Mouse (Mus musculus): ENCODE measurements around the gene Alpk3.

Alpk3 gene

DNA sequence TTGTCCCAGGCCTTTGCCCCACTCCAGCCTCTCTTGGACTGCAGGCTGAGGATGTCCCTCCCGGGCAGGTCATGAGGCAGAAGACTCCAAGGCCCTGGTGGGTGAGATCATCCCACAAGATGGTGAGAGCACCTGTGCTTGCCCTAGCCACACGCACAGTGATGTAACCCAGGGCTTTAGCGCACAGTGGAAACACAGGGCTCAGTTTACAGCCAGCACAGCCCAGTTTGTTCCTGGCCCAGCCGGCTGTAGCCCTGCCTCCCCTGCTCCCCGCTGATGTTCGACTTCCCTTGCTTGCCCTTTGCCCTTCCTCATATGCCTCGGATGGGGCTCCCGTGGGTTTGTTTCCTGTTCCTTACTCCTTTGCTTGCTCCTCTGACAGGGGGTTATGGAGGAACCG lies 17.1 kb downstream of the Alpk3 start:
- DNase-seq (ENCODE audit: low spot score in 2 of 2): no peak

DNA sequence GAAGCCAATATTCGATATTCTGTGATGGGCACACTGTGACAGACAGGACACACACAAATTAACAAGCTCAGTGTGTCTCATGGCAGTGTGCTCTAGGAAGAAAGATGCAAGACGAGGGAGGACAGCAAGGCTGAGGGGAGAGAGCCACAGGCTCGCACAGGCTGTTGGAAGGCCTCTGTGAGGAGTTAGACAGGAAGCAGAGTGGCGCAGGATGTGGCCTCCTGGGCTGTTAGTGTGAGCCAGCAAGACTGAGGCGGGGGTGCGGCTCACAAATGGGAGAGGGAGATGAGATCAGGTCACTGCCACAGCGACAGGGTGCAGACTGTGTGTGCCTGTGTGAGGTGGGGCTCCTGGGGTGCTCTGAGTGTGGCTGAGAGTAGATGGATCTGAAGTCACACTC lies 17.9 kb downstream of the Alpk3 start:
- DNase-seq (ENCODE audit: low spot score in 2 of 2): no peak

DNA sequence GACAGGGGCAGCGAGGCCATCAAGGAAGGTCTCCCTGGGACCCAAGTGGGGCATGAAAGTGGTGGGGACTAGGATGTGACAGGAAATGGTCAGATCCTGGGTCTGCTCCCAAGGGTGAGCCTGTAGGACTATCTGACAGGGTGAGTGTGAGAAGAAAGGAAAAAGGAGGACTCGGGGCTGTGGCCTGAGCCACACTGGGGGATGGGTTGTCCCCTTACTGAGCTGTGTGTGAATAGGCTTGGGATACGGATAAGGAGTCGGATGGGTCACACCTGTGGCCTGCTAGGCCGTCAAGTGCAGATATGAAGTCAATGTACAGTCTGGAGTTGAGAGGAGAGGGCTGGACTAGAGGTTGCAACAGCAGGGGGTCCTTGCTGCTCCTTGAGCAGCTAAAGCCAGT lies 18.3 kb downstream of the Alpk3 start:
- DNase-seq (ENCODE audit: low spot score in 2 of 2): no peak

DNA sequence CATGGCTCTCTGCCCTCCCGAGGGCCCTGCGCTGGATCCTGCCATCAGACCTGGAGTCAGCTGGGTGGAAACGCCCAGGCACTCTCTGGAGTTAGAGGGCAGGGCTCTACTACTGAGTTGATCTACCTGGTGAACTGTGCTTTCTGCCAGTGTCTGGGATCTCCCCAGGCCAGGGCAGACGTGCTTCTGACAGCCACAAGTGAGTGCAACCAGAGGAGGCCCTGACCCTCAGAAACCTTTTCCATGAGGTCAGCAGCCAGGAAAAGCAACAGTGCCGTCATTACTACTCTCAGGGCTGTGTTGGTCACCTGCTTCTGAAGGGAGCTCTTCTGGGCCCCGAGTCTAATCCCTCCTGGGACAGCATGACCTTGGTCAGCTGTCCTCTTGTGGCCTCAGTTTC lies 19.6 kb downstream of the Alpk3 start:
- no peak for DNase-seq (ENCODE audit: low spot score in 2 of 2)

DNA sequence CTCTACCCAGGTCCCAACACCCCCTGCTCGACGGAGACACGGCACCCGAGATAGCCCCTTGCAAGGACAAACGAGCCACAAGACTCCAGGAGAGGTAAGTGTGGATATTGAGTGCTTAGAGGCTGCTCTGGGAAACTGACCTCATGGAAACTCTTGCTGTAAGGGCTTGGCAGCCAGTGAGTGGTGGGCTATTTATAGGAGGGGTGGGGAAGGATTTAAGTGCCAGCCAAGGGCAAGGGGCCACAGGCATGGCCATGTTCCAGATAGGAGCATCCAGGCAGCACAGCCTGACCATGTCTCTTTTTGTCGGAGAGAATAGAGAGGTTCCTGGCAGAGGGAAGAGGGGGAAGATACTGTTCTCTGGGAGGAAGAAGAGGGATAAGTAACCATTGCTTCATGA lies 21.3 kb downstream of the Alpk3 start:
- DNase-seq (ENCODE audit: low spot score in 2 of 2): no peak

DNA sequence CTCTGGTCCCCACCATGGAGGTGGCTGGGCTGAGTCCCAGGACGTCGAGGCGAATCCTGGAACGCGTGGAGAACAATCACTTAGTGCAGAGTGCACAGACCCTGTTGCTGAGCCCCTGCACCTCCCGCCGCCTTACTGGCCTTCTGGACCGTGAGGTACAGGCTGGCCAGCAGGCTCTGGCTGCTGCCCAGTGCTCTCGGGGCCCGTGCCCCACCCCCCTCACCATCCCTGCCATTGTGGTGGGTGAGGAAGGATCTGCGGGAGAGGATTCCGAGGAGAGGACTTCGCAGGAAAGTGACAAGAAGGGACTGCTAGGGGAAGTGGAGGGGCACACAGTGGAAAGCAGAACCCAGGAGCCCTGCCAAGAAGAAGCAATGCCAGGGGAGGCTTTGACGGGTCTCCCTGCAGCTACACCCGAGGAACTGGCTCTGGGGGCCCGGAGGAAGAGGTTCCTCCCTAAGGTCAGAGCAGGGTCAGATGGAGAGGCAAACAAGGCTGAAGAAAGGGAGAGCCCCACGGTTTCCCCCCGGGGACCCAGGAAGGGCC lies 36.1 kb downstream of the Alpk3 start:
- peak in 1 of 2 experiments; percentile 32 for DNase-seq (ENCODE audit: low spot score in 2 of 2)

DNA sequence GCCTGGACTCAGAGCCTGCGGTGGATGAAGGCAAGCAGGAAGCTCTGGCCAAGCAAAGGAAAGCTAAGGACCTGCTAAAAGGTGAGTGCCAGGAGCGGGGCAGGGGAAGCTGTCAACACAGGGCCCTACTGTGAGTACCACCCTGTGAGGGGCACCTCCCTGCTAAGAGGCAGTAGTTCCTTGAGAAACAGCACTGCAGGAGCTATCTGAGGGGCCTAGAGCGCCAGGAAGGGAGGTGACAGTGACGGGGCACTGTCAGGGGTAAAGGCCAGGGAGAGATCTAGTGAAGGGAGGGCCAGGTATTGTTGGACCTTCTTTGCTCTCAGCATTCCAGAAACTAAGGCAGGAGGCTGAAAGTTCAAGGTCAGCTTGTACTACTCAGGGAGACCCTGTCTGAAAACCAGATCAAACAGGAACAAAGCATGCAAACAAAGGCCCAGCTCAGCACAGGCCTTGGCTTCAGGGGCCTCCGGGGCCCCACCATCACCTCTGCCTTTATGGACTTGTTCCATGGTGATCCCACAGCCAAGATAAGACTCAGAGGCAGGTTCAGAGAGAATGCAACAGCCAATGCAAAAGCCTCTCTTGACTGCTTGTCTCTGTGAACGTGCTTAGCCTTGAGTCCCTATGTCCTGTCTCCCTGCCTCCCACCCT lies 36.8 kb downstream of the Alpk3 start:
- DNase-seq (ENCODE audit: low spot score in 2 of 2): no peak

DNA sequence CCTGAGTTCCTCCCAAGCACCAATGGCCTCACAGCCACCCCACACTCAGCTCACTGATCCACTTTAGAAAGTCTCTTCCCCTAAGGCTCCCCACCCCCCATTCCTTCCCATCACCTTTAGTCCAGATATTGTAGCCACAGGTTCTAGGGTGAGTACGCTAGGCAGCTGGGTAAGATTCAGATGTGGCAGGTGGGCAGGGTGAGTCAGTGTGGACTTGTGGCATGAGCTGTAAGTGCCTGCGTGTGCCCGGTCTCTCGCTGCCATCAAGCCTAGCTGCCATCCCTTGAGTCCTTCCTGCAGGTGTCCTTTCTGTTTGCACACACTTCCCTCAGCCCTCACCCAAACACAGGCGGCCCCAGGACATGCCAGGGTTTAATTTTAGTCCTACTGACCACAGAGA lies 42.9 kb downstream of the Alpk3 start:
- DNase-seq (ENCODE audit: low spot score in 2 of 2): no peak

DNA sequence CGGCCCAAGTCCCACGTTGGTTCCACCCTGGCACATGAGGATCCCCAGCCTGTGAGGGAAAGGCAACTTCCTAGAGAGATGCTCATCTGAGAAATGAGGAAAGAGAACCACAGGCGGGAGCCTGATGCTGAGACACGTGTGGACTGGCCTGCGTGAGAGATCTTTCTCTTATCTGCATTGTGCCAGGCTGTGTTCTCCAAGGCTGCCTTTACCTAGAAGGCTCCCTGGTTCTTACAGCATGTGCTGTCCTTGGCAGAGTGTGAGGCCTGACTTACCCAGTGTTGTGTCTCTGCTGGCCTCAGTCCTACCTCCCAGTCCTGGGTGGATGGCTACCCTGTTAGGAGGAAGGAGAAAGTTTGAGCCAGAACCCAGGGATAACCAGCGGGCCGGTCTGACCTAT lies 45.5 kb downstream of the Alpk3 start:
- no peak for DNase-seq (ENCODE audit: low spot score in 2 of 2)

DNA sequence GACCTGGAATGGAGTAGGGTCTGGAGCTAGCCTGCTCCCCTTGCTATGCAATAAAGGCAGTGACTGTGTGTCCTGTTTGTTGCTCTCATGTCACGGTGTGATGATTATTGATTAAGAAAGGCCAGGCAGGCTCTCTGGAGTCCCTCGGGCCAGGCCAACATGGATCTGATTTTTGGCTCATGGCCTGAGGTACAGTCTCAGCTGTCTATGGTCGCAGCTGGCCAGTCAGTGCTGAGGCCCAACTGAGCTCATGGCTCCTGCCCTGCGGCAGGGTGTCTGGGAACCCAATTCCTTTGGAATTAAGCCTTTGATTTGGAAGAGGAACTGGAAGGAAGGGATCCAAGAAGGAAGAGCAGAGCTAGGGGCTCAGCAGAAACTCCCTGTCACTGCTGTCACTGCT lies 48.1 kb downstream of the Alpk3 start:
- no peak for DNase-seq (ENCODE audit: low spot score in 2 of 2)

DNA sequence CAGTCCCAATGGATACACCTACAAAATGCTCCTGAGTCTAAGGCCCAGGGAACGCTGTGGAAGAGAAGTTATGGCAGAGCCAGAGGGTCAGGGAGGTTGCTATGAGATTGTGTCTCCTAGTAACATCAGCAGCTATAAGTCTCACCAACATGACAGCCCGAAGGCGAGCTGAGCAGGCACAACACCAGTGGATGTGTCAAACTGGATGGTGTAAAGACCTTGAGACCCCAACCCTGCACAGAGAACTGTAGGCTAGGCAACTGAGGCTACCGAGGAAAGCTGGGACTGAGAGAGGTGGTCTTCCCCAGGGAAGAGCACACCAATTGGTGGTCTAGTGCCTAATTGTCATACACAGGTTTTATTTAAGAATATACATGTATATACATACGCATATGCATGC lies 50.8 kb downstream of the Alpk3 start:
- DNase-seq (ENCODE audit: low spot score in 2 of 2): no peak

DNA sequence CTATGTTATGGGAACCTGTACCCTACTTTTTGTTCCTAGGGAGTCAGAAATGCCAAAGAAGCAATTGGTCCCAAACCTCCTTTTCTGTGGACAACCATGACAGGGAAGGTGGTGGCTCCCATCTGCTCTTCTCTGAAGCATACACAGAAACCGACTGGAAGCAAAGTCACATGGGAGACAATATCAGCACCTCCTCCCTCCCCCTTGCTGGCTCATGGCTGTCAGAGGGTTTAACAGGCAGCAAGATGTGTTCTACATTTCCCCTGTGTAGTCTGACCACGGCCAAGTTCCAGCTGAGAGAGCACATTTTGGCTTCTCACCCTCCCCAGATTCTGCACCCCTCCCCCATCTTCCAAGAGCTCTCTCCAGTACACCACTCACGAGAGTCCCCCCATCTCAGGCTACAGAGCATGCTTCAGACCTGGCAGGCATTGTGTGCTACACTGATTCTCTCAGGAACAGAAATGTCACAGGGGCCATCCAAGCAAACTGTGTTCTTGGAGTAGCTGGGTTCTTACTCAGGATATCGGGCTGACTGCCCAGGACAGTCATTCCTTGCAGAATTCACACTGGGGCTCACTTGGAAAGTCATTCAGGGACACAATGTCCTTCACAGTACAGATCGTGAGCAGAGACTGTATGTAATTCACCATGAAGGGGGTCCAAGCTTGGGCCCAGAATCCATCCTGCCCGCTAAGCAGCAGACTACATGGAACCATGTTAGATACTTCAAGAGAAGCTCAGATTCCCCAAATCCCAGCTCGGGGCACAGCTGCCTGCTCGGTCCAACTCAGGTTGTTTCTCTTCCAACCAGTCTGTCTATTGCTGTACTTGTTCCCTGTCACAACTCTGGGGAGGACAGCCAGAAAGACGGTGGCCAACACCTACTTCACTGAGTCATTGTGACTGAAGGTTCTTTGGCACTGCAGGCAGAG lies 52.6 kb downstream of the Alpk3 start:
- DNase-seq (ENCODE audit: low spot score in 2 of 2): peak; percentile 49 to 54

DNA sequence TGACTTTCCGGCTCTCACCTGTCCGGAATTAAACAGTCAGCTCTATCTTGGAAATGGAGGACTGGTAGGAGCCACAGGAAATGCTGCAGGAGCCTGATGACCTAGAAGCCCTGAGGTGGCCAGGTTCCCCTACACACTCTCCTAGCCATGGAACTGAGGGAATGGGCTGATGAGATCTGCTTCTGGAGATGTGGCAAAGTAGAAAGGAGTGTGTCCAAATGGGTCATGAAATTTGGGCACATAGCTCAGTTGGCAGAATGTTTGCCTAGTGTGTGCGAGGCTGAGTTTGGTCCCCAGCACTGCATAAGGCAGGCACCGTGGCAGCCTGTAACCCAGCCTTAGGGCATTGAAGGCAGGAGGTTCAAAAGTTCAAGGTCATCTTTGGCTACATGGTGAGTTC lies 53.4 kb downstream of the Alpk3 start:
- DNase-seq (ENCODE audit: low spot score in 2 of 2): no peak

DNA sequence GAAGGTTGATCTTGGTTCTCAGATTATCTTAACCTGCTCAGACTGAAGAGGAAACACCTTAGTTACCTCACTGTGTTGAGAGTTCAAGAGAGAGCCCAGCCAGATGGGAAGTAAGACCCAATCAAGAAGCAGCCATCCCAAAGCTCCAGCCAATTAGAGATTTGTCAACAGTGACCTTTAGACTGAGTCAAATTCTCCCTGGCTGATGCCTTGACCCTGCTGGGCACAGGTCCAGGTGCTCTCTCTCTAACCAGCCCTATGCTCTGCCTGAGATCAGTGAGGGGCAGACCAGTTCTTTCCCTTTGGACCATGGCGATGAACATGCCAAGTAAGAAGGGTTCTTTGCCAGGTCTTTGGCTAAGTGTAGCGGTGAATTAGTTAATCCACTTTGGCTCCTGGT lies 54.3 kb downstream of the Alpk3 start:
- DNase-seq (ENCODE audit: low spot score in 2 of 2): no peak

DNA sequence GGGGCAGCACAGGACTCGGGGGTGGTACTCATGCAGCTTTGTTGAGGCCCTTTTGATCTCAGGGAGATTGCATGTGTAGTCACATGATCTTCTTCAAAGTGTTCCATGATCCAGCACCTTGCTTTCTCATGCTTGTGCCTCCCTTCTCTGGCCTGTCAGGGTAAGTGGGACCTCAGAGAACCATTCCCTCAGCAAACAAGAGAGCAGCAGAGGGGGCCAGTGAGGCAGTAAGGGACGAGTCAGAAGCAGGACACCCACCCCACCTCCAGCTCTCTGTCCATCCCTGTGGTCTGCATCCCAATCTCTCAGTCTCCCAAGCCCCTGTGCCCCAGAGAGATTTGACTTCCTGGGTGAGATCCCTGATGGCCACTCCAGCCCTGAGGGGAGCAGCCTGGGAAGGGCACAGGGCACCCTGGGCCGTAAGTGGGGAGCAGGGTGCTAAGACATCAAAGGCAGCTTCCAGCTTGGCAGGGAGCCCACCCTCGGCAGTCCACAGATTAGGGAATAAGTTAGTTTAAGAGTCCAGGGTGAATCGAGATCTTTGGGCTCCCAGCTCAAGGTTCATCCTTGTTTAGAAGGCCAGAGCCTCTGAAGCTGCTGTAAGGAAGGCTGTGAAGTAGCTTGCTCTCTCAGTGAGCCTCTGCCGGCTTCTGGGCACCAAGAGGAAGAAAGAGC lies 55.4 kb downstream of the Alpk3 start:
- DNase-seq (ENCODE audit: low spot score in 2 of 2): no peak

DNA sequence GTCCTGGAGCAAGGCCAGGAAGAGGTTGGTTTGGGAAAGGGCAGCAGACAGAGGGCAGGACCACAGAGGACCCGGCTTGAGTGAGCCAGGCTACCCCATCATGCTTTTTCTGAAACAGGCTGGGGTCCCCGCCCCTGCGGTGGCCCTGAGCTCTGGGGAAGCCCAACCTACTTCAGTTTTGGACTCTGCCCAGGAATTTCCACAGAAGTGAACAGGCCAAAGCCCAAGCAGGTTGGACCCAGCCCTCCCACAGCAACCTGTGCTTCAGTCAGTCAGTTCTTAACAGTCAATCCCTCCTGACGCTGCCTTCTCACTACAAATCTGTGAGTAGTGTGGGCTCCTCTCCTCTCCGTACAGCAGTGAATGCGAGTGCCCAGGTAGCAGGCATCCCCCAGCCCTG lies 57.2 kb downstream of the Alpk3 start, which contains the start of gene Slc28a1:
TSS of gene Slc28a1 (plus strand) at position 245 of the 400 bp plus-strand sequence.
- no peak for DNase-seq (ENCODE audit: low spot score in 2 of 2)

DNA sequence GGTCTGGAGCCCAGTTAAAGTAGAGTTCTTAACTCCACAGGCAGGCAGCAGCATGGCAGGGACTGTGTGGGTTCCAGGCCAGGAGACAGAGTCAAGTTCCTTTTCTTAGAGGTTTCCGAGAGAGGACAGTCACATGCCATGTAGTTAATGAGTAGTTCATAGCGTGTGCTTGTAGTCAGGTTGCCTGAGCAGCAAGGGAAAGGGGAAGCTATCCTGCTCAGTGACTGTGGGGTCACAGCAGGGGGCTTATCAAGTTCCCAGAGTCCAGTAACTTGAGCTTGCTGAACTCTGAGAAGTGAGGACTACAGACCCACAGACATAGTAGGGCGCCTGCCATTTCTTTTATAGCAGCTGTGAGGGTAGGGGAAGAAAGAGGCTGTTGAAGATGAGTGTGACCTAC lies 63.7 kb downstream of the Alpk3 start:
- DNase-seq (ENCODE audit: low spot score in 2 of 2): no peak

DNA sequence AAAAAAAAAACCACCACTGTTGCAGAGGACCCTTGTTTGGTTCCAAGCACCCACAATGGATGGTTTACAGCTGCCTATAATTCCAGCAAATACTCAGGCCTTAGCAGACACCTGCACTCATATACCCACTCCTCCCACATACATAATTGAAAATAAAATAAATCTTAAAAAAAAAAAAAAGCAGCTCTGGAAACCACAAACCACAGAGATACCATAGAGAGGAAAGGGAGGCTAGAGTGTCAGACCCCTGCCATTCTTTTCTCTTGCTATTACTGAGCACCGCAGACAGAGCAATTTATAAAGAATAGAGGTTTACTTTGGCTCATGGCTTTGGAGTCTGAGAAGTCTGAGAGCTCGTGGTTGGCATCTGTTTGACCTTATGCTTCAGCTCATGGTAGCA lies 65.4 kb downstream of the Alpk3 start:
- DNase-seq (ENCODE audit: low spot score in 2 of 2): no peak

DNA sequence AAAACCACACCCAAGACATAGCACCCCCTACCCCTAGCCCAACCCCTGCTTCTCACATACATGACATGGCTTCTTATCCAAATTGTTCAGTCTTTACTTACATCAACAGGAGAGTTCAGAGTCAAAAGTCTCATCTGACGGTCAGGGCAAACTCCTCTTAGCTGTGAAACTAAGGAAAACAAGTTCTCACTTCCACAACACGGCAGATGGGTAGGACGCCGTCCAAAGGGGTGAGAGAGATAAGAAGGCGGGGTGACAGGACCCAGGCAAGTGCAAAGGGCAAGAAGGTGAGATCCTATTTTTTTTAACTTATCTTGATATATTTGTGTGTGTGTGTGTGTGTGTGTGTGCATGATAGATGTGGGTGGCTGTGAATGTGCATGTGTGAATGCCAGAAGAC lies 66.2 kb downstream of the Alpk3 start:
- no peak for DNase-seq (ENCODE audit: low spot score in 2 of 2)

DNA sequence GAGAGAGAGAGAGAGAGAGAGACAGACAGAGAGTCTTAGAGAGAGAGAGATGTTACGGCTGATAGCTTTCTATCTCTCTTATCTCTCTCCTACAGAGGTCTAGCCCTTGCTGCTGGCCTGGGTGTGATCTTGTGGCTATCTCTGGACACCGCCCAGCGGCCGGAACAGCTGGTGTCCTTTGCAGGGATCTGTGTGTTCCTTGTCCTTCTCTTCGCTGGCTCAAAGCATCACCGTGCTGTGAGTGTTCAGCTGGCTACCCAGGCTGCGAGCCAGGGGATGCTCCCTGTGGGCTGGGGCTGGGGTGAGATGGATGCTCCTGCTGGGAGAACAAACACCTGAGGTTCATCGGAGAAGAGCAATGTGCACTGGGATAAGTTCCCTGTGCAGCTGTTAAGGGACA lies 67.4 kb downstream of the Alpk3 start:
- no peak for DNase-seq (ENCODE audit: low spot score in 2 of 2)

DNA sequence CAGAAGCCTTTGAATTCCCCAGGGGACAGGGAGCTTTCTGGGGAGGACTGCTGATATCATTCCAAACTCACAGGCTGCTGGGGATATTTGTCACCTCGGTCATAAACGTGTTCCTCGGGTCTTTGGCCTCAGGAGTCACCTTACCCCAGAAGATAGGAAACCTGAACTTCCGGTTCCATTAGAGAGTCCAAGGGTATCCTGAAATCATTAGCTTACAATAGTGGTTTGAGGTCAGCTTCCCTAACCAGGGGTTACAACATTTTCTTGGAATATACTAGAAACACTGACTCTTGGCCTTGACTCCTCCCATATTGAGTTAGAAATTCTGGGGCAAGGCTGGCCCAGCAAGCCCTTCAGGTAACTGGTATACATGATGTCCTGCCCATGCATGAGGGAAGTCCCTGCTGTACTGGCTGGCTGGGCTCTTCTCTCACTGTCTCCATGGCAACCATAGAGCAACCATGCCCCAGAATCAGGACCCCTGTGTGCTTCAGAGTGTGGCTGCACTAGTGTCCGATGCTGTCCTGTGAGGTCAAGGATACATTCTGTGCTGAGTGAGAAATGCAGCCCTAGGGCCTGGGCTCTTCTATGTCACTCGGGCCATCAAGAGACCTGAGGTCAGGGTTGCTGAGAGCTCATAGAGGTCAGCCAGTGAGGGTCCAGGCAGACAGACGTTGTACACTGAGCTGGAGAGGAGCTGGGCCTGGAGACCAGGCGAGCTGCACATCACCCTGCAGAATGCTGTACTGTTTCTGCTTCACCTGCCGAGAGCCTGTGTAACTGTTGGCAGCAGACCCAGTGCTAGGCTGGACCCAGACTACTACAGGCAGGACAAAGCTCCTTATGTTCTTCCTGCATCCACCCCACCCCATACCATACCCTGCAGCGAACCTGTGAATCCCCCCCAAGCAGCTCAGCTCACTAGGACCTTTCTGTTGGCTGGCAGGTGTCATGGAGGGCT lies 68.1 kb downstream of the Alpk3 start:
- DNase-seq (ENCODE audit: low spot score in 2 of 2): no peak

All from right cerebral cortex, postnatal 10 days (tissue).